Mouse (Mus musculus) regulatory T cell (primary cell): ENCODE data around the gene Cfap77.
"Not testable (repeated sequence)": the region's sequence is repeated elsewhere in the genome, so short reads cannot be mapped to it uniquely, and the experiment has no call there.

Source experiments
- in situ Hi-C: fragments of 300-600 bp; cut with MboI, MseI; formaldehyde crosslinking; loops from one replicate; pipeline ENCODE4 v1.15.1; 2025; ENCODE audit warnings: high pct_unique_total_duplicates

Cfap77 gene

GRCm38 (mm10) chr2:29054991-29055390, at the start of gene Cfap77:
Gene Cfap77 (minus strand): TSS chr2:29055066.
- in situ Hi-C loops = loop anchor here (5.0 kb wide), 1 partner anchor 72 kb away; no protein-coding TSS in a partner anchor

- in situ Hi-C loops = not testable (repeated sequence)
Measured at GRCm38 (mm10) chr2:29102416-29103377, 47.8 kb upstream of the Cfap77 start.

GRCm38 (mm10) chr2:29100822-29101534, 46.1 kb upstream of the Cfap77 start:
- in situ Hi-C loops = no loop called here

- in situ Hi-C loops = no loop called here
Measured at GRCm38 (mm10) chr2:29099646-29100045, 44.8 kb upstream of the Cfap77 start.

GRCm38 (mm10) chr2:29098786-29099185, 43.9 kb upstream of the Cfap77 start:
- in situ Hi-C loops = no loop called here

- in situ Hi-C loops = not testable (repeated sequence)
Measured at GRCm38 (mm10) chr2:29097955-29098354, 43.1 kb upstream of the Cfap77 start.

- in situ Hi-C loops = no loop called here
Measured at GRCm38 (mm10) chr2:29097465-29097864, 42.6 kb upstream of the Cfap77 start.

- in situ Hi-C loops = no loop called here
Measured at GRCm38 (mm10) chr2:29096751-29097150, 41.9 kb upstream of the Cfap77 start.

- in situ Hi-C loops = no loop called here
Measured at GRCm38 (mm10) chr2:29095674-29096073, 40.8 kb upstream of the Cfap77 start.

GRCm38 (mm10) chr2:29089276-29089675, 34.4 kb upstream of the Cfap77 start:
- in situ Hi-C loops = not testable (repeated sequence)

- in situ Hi-C loops = no loop called here
Measured at GRCm38 (mm10) chr2:29086026-29086425, 31.2 kb upstream of the Cfap77 start.

GRCm38 (mm10) chr2:29081965-29082364, 27.1 kb upstream of the Cfap77 start:
- in situ Hi-C loops = no loop called here

- in situ Hi-C loops = no loop called here
Measured at GRCm38 (mm10) chr2:29076226-29076625, 21.4 kb upstream of the Cfap77 start.

- in situ Hi-C loops = no loop called here
Measured at GRCm38 (mm10) chr2:29075331-29076070, 20.6 kb upstream of the Cfap77 start.

- in situ Hi-C loops = no loop called here
Measured at GRCm38 (mm10) chr2:29074676-29075075, 19.8 kb upstream of the Cfap77 start.

- in situ Hi-C loops = no loop called here
Measured at GRCm38 (mm10) chr2:29066410-29066809, 11.5 kb upstream of the Cfap77 start.

- in situ Hi-C loops = no loop called here
Measured at GRCm38 (mm10) chr2:29065796-29066195, 10.9 kb upstream of the Cfap77 start.

GRCm38 (mm10) chr2:29060135-29060597, 5.3 kb upstream of the Cfap77 start, which contains the start of gene Ttf1:
Gene Ttf1 (plus strand): TSS chr2:29060262.
- in situ Hi-C loops = no loop called here

GRCm38 (mm10) chr2:29054545-29054935, 326 bp downstream of the Cfap77 start:
- in situ Hi-C loops = no loop called here

GRCm38 (mm10) chr2:29053802-29054544, 893 bp downstream of the Cfap77 start:
- in situ Hi-C loops = no loop called here

- in situ Hi-C loops = no loop called here
Measured at GRCm38 (mm10) chr2:29052943-29053454, 1.9 kb downstream of the Cfap77 start.
